ENCODE assay signal across 17 mouse cellular contexts in genomic region chr15:27043788-27044187, GRCm38 (mm10).
DNase-seq lines count a peak whose midpoint lies in the region; ATAC-seq and TF ChIP-seq lines count a peak whose summit lies in the region.
"Had no signal": no experiment of that assay in that cellular context is flagged by ENCODE, and none has a peak within 500 bp of the region (broad histone marks: within the 10 kb centered on the region; RNA-seq: fewer than 3 reads in every experiment).

No protein-coding gene starts in this region.

- H3K27me3 ChIP-seq in forebrain, embryonic 14.5 days (replicated peaks; ENCODE audit: control insufficient read depth, insufficient read depth, low read length): no peaks in the 10 kb centered on the region
- H3K27me3 ChIP-seq in forebrain, embryonic 11.5 days (ENCODE audit: control insufficient read depth, insufficient read depth, low read length): no peaks in the 10 kb centered on the region
- no peaks in the 10 kb centered on the region for H3K27me3 ChIP-seq in midbrain, postnatal 0 days (ENCODE audit: insufficient read depth, low read length)
- H3K27me3 ChIP-seq in midbrain, embryonic 15.5 days (replicated peaks): no peaks in the 10 kb centered on the region
- H3K27me3 ChIP-seq: neural tube, embryonic 13.5 days; stomach, embryonic 15.5 days had no signal

- peak; percentile 51 for DNase-seq in forebrain, embryonic 14.5 days (ENCODE audit: low spot score)
- no peak for DNase-seq in forebrain, embryonic 11.5 days (ENCODE audit: low spot score)
- DNase-seq in midbrain, postnatal 0 days (ENCODE audit: low spot score): peak; percentile 46
- DNase-seq in left cerebral cortex, adult 11 months (ENCODE audit: low spot score): peak; percentile 34
- DNase-seq in right cerebral cortex, postnatal 25 days: peak; percentile 31
- DNase-seq in testis, postnatal 10 days (ENCODE audit: low spot score): no peak
- DNase-seq: adrenal gland, postnatal 10 days; B cell, adult 2 months; heart, postnatal 4 days; kidney, postnatal 4 days; lung, adult 18-20 months; thymus, postnatal 25 days had no signal

- H3K4me2 ChIP-seq in forebrain, embryonic 14.5 days (ENCODE audit: low read length): no peak overlapping the region
- no peak overlapping the region for H3K4me2 ChIP-seq in forebrain, embryonic 11.5 days (ENCODE audit: low read depth, low read length, severe bottlenecking)
- no peak overlapping the region for H3K4me2 ChIP-seq in midbrain, postnatal 0 days (ENCODE audit: low read depth, low read length, poor library complexity, severe bottlenecking)
- no peak overlapping the region for H3K4me2 ChIP-seq in midbrain, embryonic 15.5 days
- H3K4me2 ChIP-seq: neural tube, embryonic 13.5 days; stomach, embryonic 15.5 days had no signal

- no peak overlapping the region for H3K9ac ChIP-seq in forebrain, embryonic 14.5 days (ENCODE audit: low read length)
- H3K9ac ChIP-seq in forebrain, embryonic 11.5 days (ENCODE audit: low read length): no peak overlapping the region
- H3K9ac ChIP-seq in midbrain, postnatal 0 days (replicated peaks; ENCODE audit: low read length, poor library complexity, severe bottlenecking): no peak overlapping the region
- H3K9ac ChIP-seq in midbrain, embryonic 15.5 days: no peak overlapping the region
- H3K9ac ChIP-seq: neural tube, embryonic 13.5 days; stomach, embryonic 15.5 days had no signal

- no peaks in the 10 kb centered on the region for H3K36me3 ChIP-seq in forebrain, embryonic 14.5 days (ENCODE audit: control insufficient read depth, insufficient read depth, low read length)
- H3K36me3 ChIP-seq in forebrain, embryonic 11.5 days (ENCODE audit: control insufficient read depth, insufficient read depth, low read length): no peaks in the 10 kb centered on the region
- no peaks in the 10 kb centered on the region for H3K36me3 ChIP-seq in midbrain, postnatal 0 days (ENCODE audit: insufficient read depth, low read length)
- H3K36me3 ChIP-seq in midbrain, embryonic 15.5 days (replicated peaks): no peaks in the 10 kb centered on the region
- H3K36me3 ChIP-seq: neural tube, embryonic 13.5 days; stomach, embryonic 15.5 days had no signal

- peak; percentile 46; the same call in 1 of the 2 replicates for ATAC-seq in forebrain, embryonic 14.5 days
- ATAC-seq in forebrain, embryonic 11.5 days (replicated peaks; ENCODE audit: low FRiP score): no peak
- no peak for ATAC-seq in midbrain, postnatal 0 days (ENCODE audit: low FRiP score)
- no peak for ATAC-seq in midbrain, embryonic 15.5 days (replicated peaks)
- ATAC-seq in erythroid progenitor cell, adult 5-6 weeks (replicated peaks; ENCODE audit: low FRiP score, poor library complexity, severe bottlenecking): no peak

- H3K9me3 ChIP-seq in forebrain, embryonic 14.5 days (replicated peaks; ENCODE audit: control insufficient read depth, low read length): no peaks in the 10 kb centered on the region
- no peaks in the 10 kb centered on the region for H3K9me3 ChIP-seq in forebrain, embryonic 11.5 days (ENCODE audit: control insufficient read depth, low read length)
- no peaks in the 10 kb centered on the region for H3K9me3 ChIP-seq in midbrain, postnatal 0 days (ENCODE audit: low read length)
- no peaks in the 10 kb centered on the region for H3K9me3 ChIP-seq in midbrain, embryonic 15.5 days
- H3K9me3 ChIP-seq: neural tube, embryonic 13.5 days; stomach, embryonic 15.5 days had no signal

- H3K27ac ChIP-seq in forebrain, embryonic 14.5 days (ENCODE audit: low read depth, low read length): no peak overlapping the region
- H3K27ac ChIP-seq in forebrain, embryonic 11.5 days (ENCODE audit: low read depth, low read length): no peak overlapping the region
- H3K27ac ChIP-seq in midbrain, postnatal 0 days (ENCODE audit: low read depth, low read length): no peak overlapping the region
- no peak overlapping the region for H3K27ac ChIP-seq in midbrain, embryonic 15.5 days
- H3K27ac ChIP-seq: neural tube, embryonic 13.5 days; stomach, embryonic 15.5 days had no signal

- WGBS in forebrain, embryonic 14.5 days: 69% methylated on average over 4 of the region's 4 CpGs
- 83% methylated on average over 4 of the region's 4 CpGs for WGBS in forebrain, embryonic 11.5 days
- 72% methylated on average over 4 of the region's 4 CpGs for whole genome bisulfite sequencing in midbrain, postnatal 0 days
- WGBS in midbrain, embryonic 15.5 days: 78% methylated on average over 4 of the region's 4 CpGs

- no peak overlapping the region for H3K4me3 ChIP-seq in forebrain, embryonic 14.5 days (ENCODE audit: low read depth, low read length)
- H3K4me3 ChIP-seq in forebrain, embryonic 11.5 days (ENCODE audit: low read depth, low read length): no peak overlapping the region
- H3K4me3 ChIP-seq in midbrain, postnatal 0 days (ENCODE audit: low read depth, low read length): no peak overlapping the region
- H3K4me3 ChIP-seq in midbrain, embryonic 15.5 days: no peak overlapping the region
- H3K4me3 ChIP-seq: erythroblast, embryonic 14.5 days; neural tube, embryonic 13.5 days; stomach, embryonic 15.5 days had no signal

- H3K4me1 ChIP-seq in forebrain, embryonic 14.5 days (ENCODE audit: control insufficient read depth, insufficient read depth, low read length): no peaks in the 10 kb centered on the region
- H3K4me1 ChIP-seq in forebrain, embryonic 11.5 days (replicated peaks; ENCODE audit: control insufficient read depth, insufficient read depth, low read length): no peaks in the 10 kb centered on the region
- H3K4me1 ChIP-seq in midbrain, postnatal 0 days (ENCODE audit: insufficient read depth, low read length): no peaks in the 10 kb centered on the region
- H3K4me1 ChIP-seq in midbrain, embryonic 15.5 days: no peaks in the 10 kb centered on the region
- H3K4me1 ChIP-seq: neural tube, embryonic 13.5 days; stomach, embryonic 15.5 days had no signal

- no peak for TF ChIP-seq CTCF in midbrain, postnatal 0 days (IDR thresholded peaks at IDR 0.05)

Comparison
In these comparisons a context has a peak if more than half of its experiments do, and no peak if none do; other contexts are left out.
1. DNase-seq: peak in forebrain, embryonic 14.5 days (single experiment), midbrain, postnatal 0 days (single experiment), left cerebral cortex, adult 11 months (single experiment) and right cerebral cortex, postnatal 25 days (single experiment); none in forebrain, embryonic 11.5 days (single experiment) and testis, postnatal 10 days (single experiment).